Mouse (Mus musculus): ENCODE data around the gene Gm5065.

Gm5065 gene

DNA sequence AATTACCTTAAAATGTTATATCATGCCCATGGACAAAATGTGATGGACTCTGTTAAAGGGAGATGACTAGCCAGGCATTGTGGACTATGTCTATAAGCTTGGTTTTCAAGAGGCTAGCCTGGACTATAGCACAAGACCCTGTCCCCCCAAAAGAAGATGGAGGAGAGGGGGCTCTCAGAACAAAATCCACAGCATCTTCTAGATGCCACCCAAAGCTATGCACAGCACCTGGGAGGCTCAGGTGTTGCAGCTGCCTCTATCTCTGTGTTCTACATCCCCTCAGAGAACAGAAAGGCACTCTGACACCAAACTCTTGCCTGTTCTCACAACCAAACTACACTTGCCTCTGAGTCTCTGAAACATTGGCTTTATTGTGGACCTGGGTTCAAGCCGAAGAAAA, at the start of gene Gm5065:
Gene Gm5065, plus strand, starts transcription at position 301 of the 400 bp plus-strand sequence.
- no peak for DNase-seq (ENCODE audit: low read depth, low spot score)

DNA sequence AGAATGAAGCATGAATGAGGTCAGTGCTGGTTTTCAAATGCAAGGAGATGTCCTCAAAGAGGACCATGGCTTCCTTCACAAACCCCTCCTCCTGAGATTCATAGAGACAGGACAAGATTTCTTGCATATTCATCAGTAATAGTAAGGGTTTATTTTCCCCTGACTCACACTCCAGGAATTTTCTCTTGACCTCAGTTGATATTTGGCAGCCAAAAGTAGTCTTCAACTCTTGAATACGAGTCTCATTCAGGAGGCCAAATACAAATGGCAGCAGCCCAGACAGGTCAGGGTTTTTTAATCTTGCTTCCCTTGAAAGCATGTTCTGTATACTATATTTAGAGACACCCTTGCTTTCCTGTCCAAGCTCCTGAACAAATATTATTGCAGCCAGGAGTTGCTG, 22.8 kb upstream of the Gm5065 start:
- DNase-seq (ENCODE audit: low read depth, low spot score), result no peak

DNA sequence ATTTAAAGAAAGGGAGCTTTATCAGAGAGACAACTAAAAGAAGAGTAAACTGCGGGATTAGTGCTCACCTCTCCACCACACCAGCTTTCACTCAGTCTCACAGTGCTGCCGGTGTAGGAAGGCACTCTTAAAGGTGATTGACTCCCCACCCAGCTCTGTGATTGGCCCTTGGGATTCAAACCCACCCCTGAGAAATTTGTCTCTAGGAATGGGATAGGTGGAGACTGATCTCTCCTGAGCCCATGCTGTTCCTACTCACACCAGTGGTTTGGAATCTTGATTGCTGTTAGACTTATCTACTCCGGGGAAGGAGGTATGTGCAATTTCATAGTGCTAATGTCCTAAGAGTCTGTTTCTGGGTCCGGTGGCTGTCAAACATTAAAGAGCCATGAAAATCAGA, 598 bp downstream of the Gm5065 start, which contains the start of gene Nlrp2:
Gene Nlrp2, minus strand, starts transcription at position 101 of the 400 bp plus-strand sequence.
- no peak for DNase-seq (ENCODE audit: low read depth, low spot score)

DNA sequence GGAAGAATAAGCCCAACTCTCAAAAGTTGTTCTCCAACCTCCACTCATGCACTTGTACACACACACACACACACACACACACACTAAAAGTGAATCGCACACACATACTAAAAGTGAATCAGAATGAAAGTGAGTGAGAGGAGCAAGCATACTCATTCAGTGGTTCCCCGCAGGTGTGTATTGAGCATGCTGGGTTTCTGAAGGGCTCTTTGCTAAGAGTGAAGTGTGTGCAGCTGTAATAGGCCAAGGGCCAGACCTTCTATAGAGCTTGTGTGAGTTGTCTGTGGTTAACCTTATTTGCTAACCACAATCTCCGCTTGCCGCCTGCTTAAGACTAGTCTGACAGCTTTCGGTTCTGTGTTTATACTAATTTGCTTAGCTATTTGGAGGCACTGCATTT, 13.3 kb downstream of the Gm5065 start:
- DNase-seq (ENCODE audit: low read depth, low spot score), result no peak

DNA sequence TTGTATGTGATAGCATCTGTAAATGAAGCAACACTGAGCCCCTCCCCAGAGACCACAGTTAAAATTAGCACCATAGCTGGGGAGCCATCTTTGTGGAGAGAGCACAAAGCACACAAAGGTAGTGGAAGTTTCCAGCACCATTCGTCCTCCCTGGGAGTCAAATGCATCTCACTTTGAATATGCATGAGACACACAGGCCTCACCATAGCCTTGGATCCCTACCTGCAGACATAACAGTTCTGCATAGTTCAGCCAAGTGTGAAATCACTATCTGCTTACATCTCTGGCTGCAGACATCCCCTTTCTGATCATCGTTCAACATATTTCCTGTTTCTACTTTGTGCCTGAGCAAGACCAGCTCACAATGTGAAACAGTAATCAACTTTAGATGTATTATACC, 16.4 kb downstream of the Gm5065 start:
- no peak for DNase-seq (ENCODE audit: low read depth, low spot score)

DNA sequence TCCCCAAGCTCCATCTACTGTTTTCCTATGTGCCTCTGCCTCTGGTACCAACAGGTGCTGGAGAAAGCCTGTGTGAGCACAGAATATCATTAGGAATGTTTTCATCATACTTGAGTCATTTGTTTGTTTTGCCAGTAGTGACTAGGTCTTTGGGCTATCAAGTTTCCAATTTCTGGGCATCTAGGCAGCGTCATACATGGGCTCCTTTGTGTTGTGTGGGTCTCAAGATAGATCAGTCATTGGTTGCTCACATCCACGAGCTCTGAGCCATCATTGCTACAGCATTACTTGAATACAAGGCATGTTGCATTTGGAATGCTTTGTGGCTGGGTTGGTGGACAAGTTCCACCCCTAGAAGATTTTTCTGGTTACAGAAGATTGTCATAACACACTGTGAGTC, 55.9 kb downstream of the Gm5065 start:
- no peak for DNase-seq (ENCODE audit: low read depth, low spot score)
